Mouse (Mus musculus) right cerebral cortex, postnatal 25 days (tissue): Measurements from ENCODE around the gene Mrpl38.

Source experiments
- DNase-seq: peaks from one replicate; pipeline ENCODE4 v3.0.0; 2022

Gene Mrpl38

GRCm38 (mm10) chr11:116089545-116089944, 49.1 kb downstream of the Mrpl38 start:
- DNase-seq, result no peak

GRCm38 (mm10) chr11:116088741-116089394, 49.8 kb downstream of the Mrpl38 start:
- DNase-seq, result no peak

DNA sequence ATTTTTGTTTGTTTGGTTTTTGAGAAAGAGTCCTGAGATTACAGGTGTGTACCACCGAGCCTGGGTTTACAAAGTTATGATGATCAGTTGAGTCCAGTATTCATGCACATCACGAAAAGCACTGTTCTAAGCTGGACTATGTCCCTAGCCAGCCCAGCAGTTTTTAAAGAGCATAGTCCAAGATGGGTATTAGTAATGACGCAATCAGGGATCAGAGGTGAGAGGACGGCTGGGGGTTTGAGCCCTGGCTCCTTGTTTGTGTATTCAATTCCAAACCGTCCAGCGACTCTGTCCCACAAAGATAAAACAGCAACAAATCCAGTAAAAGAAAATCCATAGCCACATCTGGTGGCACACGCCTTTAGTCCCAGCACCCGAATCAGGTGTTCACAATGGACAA, 50.5 kb downstream of the Mrpl38 start:
- no peak for DNase-seq

GRCm38 (mm10) chr11:116087194-116088130, 51.2 kb downstream of the Mrpl38 start:
- DNase-seq, result peak; percentile 82

- DNase-seq, result peak; percentile 96
Observed at GRCm38 (mm10) chr11:116086258-116087193, 52.1 kb downstream of the Mrpl38 start, which contains the start of gene Wbp2. Gene Wbp2, minus strand, starts transcription at chr11:116086995.

- no peak for DNase-seq
Observed at GRCm38 (mm10) chr11:116084166-116084565, 54.5 kb downstream of the Mrpl38 start.

GRCm38 (mm10) chr11:116083096-116083672, 55.5 kb downstream of the Mrpl38 start:
- DNase-seq, result no peak
